Mouse (Mus musculus): ENCODE data around the gene Car1. TPM values are rescaled to one million over a fixed set of nuclear protein-coding genes. Genes with fewer than 3 reads are reported as not detected.
A peak's percentile ranks its signal among the peaks of the same experiment; 100 is the strongest.
"Not testable (repeated sequence)": the region's sequence is repeated elsewhere in the genome, so short reads cannot be mapped to it uniquely, and the experiment has no call there.

The Car1 gene
- not detected for total RNA-seq (2021)
- long read RNA-seq, experiment 1, partial matches to known transcripts: 0 of 3 reads
- long read RNA-seq, experiment 1, other reads (novel, unspliced or antisense): 3 of 3 reads
- long read RNA-seq, experiment 2, partial matches to known transcripts: 0 of 3 reads
- long read RNA-seq, experiment 2, other reads (novel, unspliced or antisense): 3 of 3 reads

DNA sequence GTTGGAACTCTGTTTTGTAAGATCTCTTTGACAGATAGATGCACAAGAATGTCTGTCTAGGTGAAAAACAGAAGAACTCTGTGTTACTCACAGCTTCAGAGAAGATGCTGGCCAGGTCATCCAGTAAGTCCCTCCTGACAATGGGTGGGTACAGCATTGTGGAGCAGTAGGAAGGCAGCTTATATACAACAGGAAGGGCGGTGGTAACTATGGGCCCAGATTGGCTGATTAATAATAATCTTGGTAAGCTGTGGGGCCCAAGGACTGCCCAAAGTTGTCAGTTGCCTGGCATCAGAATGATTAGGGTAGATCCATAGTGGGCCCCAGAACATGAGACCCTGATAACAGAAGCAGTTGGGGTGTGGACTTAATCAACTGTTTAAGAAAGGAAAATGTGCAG lies at the start of gene Car1:
TSS of gene Car1 (minus strand) at position 158 of the 400 bp plus-strand sequence.
- intact Hi-C loops (cut with DNase I; ENCODE audit: low total_unique reads): no loop called here
- no peak for DNase-seq

DNA sequence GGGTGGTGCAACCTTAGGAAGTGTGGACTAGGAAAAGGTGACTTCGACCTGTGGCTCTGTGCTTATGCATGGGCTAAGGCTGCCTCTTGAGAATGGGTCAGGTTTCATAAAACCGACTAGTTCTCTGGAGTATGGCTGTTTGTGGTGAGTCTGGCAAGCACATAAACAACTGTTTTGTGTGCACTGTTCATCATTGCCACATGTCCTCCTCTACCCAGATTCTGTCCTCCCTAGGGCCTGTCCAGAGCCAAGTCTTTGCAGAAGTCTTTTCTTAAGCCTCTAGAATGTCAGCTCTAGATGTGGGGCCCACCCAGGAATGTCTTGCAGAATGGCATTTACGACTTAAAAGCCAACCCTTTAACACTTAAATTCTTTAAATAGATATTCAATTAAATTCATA lies 49.7 kb upstream of the Car1 start:
- DNase-seq: no peak
- intact Hi-C loops (cut with DNase I; ENCODE audit: low total_unique reads): no loop called here

DNA sequence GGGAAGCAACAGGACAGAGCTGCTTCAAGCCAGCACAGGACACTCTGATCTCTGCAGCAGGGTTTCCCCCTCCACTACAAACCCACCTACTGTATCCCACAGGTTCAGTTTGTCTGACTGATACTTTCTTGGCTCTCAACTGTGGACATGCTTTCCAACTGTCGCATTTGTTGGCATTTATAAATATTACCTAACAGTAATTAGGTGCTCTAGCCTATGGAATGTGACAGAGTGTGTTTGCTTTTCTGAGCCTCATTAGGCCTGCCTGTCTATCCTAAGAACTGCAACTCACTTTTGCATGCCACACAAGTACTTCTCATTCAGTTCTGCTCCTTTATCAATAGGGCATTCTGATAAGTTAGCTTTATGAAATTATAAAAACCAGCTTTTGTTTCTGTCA lies 46.3 kb upstream of the Car1 start:
- no peak for DNase-seq
- intact Hi-C loops (cut with DNase I; ENCODE audit: low total_unique reads): no loop called here

DNA sequence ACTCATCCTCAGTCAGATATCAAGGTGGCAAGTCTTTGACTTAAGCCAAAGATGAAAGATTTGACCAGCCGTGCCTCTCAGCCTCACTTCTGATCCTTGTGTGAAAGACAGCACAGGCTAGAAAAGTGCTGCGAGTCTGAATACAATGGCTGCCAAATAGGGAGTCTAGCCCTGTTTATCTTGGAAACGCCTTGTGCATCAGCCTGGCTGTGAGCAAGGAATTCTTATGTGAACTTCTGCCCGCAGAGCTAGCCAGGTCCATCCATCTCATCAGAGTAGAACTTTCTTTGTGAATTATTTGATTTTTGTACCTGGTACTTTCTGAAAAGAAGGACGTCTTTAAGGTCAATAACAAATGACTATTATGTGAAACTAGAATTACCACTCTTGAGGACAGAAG lies 45.8 kb upstream of the Car1 start:
- no peak for DNase-seq
- intact Hi-C loops (cut with DNase I; ENCODE audit: low total_unique reads): no loop called here

DNA sequence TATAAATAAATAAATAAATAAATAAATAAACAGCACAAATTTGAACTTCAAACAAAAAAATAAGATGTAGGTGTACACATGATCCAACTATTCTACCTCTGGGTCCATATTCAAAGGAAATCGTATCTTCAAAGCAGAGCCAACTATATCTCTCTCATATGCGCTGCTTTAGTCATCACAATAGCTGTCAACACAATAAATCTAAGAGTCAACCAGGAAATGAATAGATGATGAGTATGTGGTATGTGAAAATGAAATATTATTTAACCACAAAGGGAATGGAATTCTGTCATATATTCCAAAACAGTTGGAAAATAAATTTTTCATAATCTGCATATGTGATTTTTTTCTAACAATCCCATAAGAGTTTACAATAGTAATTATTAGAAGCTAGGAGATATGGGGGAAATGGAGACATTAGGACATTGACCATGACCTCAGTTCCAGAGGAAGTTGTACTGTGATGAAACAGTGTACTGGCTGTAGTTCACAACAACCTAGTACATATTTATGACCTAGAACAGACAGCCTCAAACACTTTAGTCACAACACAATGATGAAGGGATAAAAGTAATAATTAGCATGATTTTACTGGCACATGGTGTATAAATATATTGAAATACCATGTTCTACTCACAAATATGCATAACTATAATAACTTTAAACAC lies 40.6 kb upstream of the Car1 start:
- intact Hi-C loops (cut with DNase I; ENCODE audit: low total_unique reads): no loop called here

DNA sequence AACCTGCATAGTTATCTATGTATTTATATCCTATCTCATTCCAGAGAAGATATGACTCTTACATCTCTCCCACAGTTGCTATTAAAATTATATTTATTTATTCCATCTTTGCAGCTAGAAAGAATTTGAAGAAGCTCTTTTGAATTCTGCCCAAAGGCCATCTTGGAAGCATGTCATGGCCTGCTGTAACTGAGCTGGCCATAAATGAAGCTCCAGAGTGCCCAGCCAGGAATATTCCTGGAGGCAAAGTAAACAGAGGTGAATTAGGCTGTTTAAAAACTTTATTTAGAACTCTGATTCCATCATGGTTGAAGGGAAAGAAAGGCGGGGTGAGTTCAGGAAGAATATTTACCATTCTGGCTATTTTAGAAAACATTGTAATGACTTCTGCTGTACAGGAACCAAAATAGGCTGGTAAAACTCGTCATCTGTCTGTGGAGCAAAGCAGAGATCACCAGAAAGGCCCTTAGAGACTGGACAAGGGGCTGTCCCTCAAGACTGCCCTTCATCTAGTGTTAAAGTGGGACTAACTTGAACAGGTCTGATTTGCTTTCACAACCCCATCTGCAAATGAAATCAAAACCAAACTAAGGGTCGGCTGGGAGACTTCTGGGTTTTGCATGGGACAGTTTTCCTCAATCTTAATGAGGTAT lies 31.4 kb upstream of the Car1 start:
- DNase-seq: no peak
- intact Hi-C loops (cut with DNase I; ENCODE audit: low total_unique reads): no loop called here

More for the DNA sequence above, 40.6 kb upstream of the Car1 start:
- no peak for DNase-seq

DNA sequence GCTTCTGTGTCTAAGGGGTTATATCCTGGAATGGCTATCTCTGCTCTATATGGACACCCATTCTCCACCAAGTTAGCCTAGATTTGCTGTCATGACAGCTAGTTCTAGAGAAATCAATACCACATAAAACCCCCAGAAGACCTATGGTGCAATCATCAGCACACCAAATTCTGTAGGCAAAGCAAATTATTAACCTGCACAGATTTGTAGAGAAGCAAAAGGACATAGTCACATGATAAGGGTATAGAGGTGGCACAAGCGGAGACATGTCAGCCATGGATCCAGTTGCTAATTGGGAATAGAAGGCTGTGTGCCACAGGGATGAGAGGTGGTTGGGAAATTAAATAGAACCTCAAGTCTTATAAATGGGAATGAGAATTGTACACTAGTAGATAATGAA lies 30.8 kb upstream of the Car1 start:
- intact Hi-C loops (cut with DNase I; ENCODE audit: low total_unique reads): no loop called here

DNA sequence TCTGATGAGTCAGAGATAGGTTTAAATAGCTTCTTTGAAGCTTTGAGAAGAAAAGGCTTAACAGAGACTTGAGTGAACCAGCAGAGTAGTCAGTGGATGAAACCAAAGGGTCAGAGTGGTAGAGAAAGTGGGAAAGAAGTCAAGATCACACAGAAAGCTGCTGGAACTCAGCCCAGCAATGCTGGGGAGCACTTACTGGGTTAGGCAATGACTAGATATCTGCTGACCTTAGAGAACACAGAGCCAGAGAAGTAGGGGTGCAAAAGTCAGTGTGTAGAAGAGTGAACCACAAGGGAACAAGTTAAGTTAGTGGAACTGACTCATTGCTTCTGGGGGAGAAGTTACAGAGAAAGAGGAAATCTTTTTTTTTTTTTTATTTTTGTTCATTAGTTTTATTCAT lies 24.6 kb upstream of the Car1 start:
- intact Hi-C loops (cut with DNase I; ENCODE audit: low total_unique reads): no loop called here
- DNase-seq: no peak

More for the DNA sequence above, 30.8 kb upstream of the Car1 start:
- no peak for DNase-seq

DNA sequence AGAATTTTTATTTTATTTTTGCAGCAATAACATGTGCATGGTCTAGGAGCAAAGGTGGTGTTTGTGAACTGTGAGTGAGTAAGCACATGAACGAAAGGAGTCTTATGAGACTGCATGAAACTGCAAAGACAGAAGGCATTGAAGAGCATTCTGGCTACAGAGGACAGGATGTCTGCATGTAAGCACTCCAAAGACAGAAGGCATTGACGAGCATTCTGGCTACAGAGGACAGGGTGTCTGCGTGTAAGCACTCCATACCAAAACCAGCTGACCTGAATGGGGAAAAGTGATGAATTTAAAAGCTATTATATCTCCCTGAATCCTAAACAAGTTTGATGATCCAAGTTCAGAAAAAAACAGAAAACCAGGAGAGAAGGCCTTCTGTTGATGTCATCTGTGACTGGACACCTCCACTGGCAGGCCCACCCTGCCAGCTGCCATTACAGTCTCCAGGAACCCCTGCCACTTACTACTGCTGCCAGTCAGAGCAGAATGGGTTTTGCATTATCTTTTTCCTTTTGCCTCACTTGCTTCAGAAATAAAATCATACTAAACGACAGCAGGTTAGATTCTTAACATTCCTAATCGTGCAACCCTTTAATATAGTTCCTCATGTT lies 23.2 kb upstream of the Car1 start:
- intact Hi-C loops (cut with DNase I; ENCODE audit: low total_unique reads): no loop called here

DNA sequence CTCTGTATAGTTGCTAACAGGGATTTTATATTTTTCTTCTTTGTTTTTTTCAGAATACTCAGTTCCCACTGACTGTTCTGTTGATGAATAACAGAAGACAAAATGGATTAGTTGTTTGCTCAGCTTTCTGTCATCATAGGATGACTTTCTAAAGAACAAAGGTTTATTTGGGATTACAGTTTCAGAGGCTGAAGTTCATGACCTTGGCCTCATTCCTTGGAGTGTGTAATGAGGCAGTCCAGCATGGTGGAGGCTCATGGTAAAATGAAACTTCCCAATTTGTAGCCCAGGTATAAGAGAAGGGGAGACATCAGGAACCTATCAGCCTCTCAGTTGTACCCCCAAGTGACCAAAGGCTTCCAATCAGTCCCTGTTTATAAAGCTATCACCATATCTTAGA lies 20.7 kb upstream of the Car1 start:
- intact Hi-C loops (cut with DNase I; ENCODE audit: low total_unique reads): no loop called here
- DNase-seq: no peak

More for the DNA sequence above, 23.2 kb upstream of the Car1 start:
- no peak for DNase-seq

DNA sequence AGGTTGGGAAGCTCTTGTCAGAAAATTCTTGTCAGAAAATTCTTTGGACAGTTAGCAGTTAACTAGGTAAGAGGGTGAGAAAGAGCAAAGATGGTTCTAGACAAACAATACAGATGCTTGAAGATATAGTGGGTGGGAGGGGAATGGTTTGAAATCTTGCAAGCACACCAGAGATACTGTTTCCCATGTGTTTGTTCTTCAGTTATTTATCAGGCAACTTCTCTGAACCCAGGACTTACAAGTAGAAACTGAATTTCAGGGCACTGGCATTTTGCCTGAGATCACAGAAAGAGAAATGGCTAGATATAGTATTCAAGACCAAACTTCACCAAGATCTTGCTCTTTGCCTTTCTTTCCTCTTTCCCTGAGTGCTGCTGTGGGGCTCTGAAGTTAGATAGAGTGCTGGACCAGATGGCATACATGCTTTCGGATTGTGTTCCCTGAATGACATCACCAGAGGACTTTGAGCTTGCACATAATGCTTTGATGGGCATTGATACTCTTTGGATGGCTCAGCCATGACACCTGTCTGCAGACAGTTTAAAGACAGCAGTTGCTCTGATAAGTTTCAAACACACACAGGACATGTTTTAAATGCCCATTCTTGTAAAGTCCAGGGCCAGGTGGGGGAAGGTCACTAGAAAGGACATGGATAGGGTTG lies 11.8 kb upstream of the Car1 start:
- DNase-seq: no peak
- intact Hi-C loops (cut with DNase I; ENCODE audit: low total_unique reads): no loop called here

DNA sequence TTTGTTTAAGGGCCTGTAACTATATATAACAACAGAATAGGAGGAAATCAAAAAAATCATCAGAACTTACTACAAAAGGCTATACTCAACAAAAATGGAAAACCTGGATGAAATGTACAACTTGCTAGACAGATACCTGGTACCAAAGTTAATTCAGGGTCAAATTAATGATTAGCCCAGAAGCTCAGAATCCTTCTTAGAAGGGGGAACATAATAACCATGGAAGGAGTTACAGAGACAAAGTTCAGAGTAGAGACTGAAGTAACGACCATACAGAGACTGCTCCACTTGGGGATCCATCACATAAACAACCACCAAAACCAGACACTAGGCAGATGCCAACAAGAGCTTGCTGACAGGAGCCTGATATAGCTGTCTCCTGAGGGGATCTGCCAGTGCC lies 7.2 kb upstream of the Car1 start:
- DNase-seq; intact Hi-C loops (cut with DNase I; ENCODE audit: low total_unique reads): not testable (repeated sequence)

DNA sequence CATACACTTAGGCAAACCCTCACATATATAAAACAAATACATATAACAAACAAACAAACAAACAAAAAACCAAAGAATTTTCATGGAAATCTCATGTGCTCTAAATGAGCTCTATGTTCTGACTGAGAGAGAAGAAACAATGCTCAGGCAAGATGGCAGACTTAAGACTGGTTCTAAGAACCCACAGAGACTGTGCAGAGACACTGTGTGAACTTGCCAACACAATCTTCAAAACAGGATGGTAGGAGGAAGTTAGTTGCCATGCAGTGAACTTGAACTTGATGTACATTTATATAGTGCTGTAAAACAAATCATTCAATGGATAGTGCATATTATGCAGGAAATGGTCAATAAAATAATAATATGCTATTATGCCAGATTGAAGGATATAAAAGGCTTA lies 1.5 kb downstream of the Car1 start:
- DNase-seq: no peak
- intact Hi-C loops (cut with DNase I; ENCODE audit: low total_unique reads): no loop called here

DNA sequence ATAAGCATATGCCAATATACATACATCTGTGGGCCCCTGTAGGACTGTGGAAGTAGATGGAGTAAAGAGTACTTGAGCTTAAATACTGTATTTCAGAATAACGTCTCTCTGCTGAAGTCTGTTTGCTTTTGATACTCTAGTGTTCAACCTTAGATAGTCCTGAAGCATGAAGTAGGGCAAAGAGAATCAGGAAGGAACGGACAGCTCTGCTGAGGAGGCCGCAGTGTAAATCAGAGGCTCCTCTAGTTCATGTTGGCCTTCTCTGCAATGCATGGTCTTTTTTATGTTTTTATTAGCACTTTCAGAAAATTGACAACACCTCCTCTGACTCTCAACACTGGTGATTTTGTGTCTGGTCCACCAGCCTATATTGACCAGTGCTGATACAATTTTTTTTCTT lies 2.2 kb downstream of the Car1 start:
- intact Hi-C loops (cut with DNase I; ENCODE audit: low total_unique reads): no loop called here
- no peak for DNase-seq

DNA sequence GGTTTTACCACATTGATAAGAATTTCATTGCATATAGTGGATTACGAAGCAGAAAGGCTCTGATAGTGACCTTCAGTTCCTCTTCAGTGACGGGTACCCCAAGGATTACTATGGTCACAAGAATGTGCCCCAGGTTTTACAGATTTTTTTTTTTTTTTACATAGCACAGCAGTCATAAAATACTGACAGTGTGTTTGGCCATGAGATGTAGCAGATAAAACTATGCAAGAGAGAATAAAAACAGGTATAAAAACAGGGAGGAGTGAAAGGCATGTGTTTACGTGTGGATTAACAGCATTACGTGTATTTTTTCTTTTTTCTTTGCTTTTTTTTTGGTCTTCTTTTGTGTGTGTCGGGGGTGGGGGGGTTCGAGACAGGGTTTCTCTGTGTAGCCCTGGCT lies 3.3 kb downstream of the Car1 start:
- intact Hi-C loops (cut with DNase I; ENCODE audit: low total_unique reads): no loop called here

DNA sequence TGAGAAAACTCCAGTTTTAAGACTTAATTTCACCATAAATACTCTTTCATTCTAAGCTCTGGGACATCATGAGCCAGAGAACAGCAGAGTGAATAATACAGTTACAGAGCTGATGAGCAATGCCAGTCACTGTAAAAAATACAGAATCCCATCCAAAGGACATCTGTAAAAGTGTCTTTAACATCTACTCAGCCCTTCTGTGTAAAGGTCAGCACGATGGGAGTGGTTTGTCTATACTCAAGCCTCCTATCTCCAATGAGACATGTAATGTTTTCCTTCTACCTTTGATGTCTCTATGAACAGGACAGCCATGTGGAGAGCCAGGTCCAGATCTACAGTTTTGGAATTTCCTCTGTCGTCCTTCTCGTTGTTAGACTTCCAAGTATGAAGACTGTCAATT lies 11.1 kb downstream of the Car1 start:
- no peak for DNase-seq
- intact Hi-C loops (cut with DNase I; ENCODE audit: low total_unique reads): no loop called here

More for the DNA sequence above, 3.3 kb downstream of the Car1 start:
- no peak for DNase-seq

DNA sequence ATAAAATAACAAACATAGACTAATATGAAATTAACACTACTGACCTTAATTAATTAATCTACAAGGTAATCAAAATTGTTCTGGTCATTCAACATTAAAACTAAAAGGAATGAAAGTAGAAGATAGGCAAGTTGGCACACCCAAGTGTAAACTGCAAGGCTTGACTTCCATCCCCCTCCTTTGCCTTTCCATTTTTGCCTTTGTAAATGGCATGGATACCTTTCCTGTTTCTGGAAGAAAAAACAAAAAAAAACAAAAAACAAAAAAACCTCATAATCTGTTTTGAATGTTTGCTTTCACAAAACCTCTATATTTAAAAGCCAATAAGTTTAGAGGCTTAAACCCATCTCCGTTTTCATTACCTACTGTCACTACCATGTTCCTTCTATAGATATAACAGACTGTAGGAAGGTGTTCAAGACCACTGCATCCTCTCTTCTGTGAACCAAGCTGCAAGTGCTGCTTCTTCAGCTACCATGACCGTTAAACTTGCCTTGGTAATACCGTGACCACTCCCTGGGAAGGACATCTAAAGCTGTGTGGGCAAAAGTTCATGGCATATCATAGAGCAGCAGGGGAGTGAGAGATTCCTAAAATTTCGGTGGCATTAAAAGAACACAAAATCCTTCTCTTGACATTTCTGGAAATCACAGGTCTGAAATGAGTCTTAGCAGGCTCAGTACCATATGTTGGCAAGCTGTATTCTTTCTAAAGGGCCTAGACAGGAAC lies 12.7 kb downstream of the Car1 start:
- intact Hi-C loops (cut with DNase I; ENCODE audit: low total_unique reads): no loop called here
- DNase-seq: no peak

DNA sequence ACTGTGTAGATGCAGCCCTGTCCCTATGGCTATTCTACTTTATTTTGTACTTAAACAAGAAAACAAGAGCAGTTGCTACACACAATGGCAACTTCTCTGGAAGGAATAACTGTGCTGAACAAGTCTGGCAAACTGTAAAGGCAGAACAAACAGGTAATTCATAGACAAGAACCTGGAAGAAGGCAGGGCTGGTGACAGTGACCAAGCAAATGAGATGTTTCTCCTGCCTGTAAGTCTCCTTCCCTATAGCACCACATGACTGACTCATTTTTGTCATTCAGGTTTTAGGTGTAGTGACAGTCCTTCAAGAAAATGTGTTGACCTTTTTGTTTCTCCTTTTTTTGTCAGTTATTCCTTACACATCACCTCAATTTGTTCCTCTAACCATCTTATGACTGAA lies 16.1 kb downstream of the Car1 start:
- intact Hi-C loops (cut with DNase I; ENCODE audit: low total_unique reads): no loop called here
- no peak for DNase-seq

DNA sequence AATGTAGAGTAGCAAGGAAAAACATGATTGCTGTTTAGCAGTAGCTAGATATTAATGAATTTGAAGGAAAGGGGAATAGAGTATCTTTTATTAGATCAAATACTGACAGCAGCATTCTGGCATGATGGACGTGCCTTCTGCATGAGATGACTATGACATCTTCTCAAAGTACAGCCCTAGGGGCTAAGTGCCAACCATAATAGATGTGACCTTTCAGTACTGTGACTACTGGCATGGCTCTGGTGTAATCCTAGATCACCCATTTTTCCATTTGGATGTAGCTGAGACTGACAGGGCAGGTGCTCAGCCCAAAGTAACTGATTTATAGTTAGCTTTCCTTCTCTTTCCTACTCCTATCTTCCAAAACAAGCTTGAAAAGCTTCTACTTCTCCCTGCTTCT lies 20.6 kb downstream of the Car1 start:
- intact Hi-C loops (cut with DNase I; ENCODE audit: low total_unique reads): no loop called here
- DNase-seq: peak; percentile 26

DNA sequence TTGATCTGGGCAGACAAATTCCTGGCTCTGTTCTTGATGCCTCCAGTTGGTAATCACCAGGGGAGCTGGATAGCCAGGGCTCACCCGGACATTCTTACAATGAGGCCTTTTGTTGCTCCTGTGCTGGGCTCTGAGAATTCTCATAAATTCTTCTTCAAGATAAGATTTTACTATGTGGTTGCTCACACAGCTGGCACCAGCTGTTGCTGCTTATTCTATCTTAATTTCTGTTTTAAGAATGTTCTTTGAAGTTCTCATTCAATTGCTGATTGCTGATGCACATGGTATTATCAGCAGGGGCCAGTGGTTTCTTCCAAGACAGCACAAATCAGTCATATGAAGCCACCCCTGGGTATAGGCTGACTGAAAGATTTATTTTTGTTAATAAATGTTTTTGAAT lies 21.0 kb downstream of the Car1 start:
- intact Hi-C loops (cut with DNase I; ENCODE audit: low total_unique reads): no loop called here
- DNase-seq: no peak
